Mouse (Mus musculus) heart, adult 2 months (tissue): ENCODE measurements around the gene Ptma. TPM values are rescaled to one million over a fixed set of nuclear protein-coding genes. Genes with fewer than 3 reads are reported as not detected.
"Not testable (repeated sequence)": the region's sequence is repeated elsewhere in the genome, so short reads cannot be mapped to it uniquely, and the experiment has no call there.

Experiments
- DNase-seq, 2 experiments: peaks; one replicate each; pipeline ENCODE4 v3.0.0; 2021
- H3K27ac ChIP-seq: fragments of 200-600 bp; 2 replicates; pipeline ENCODE4 v1.8.1; 2022
- H3K27me3 ChIP-seq: fragments of 200-500 bp; 2 replicates; pipeline ENCODE4 v1.6.1; 2012; ENCODE audit warnings: mild to moderate bottlenecking, low read length, inconsistent platforms, mixed read lengths; ENCODE audit not compliant: control insufficient read depth, insufficient read depth
- H3K36me3 ChIP-seq: fragments of 200-500 bp; 2 replicates; pipeline ENCODE4 v1.6.1; 2012; ENCODE audit warnings: low read length, inconsistent platforms; ENCODE audit not compliant: control insufficient read depth, insufficient read depth
- H3K4me1 ChIP-seq: fragments of 200-500 bp; 2 replicates; pipeline ENCODE4 v1.6.1; 2011; ENCODE audit warnings: low read length; ENCODE audit not compliant: control insufficient read depth, insufficient read depth
- H3K4me3 ChIP-seq: fragments of 200-600 bp; 2 replicates; pipeline ENCODE4 v1.8.1; 2022
- H3K79me2 ChIP-seq: fragments of 200-500 bp; replicated peaks from 2 replicates; pipeline ENCODE4 v1.6.1; 2012; ENCODE audit warnings: mild to moderate bottlenecking, inconsistent platforms, low read length, moderate library complexity, mixed read lengths; ENCODE audit not compliant: control insufficient read depth, insufficient read depth
- H3K9ac ChIP-seq: fragments of 200-500 bp; 2 replicates; pipeline ENCODE4 v1.6.1; 2012; ENCODE audit warnings: low read depth, mild to moderate bottlenecking, control low read depth, inconsistent platforms, low read length, mixed read lengths
- CTCF ChIP-seq: fragments of 200-600 bp; IDR thresholded peaks from 2 replicates; pipeline ENCODE4 v1.8.1; 2022; ENCODE audit warnings: antibody characterized with exemption, mild to moderate bottlenecking, moderate library complexity
- EP300 ChIP-seq: fragments of 200-500 bp; IDR thresholded peaks from 2 replicates; pipeline ENCODE4 v1.6.1; 2011; ENCODE audit warnings: low read depth, low read length, control low read depth; ENCODE audit not compliant: insufficient read depth
- POLR2A ChIP-seq: fragments of 200-500 bp; IDR thresholded peaks from 2 replicates; pipeline ENCODE4 v1.6.1; 2011; ENCODE audit warnings: mild to moderate bottlenecking, low read depth, low read length, control low read depth; ENCODE audit not compliant: insufficient read depth
- WGBS: fragments of 180-500 bp; shearing (Covaris S2); methylation state at CpG from one replicate; pipeline ENCODE4 v1.1.7; 2018; 5-methylcytosine and 5-hydroxymethylcytosine counted together
- intact Hi-C: fragments of 180-260 bp; cut with DNase I; formaldehyde crosslinking; loops from one replicate; pipeline ENCODE4 v1.15.1; 2025
- polyA plus RNA-seq: library from polyadenylated mRNA; depleted of rRNA; stranded (reverse); fragments of >200 nt; gene quantifications from 2 replicates; pipeline ENCODE4 v1.2.3, GENCODE M21; 2012
- total RNA-seq, 2 experiments: library from RNA; stranded (reverse); gene quantifications; 2 replicates each; pipeline ENCODE4 v1.2.3; 2021

Ptma gene
- total and polyA plus RNA-seq, 3 experiments: 177 to 227 (median 200) TPM

DNA sequence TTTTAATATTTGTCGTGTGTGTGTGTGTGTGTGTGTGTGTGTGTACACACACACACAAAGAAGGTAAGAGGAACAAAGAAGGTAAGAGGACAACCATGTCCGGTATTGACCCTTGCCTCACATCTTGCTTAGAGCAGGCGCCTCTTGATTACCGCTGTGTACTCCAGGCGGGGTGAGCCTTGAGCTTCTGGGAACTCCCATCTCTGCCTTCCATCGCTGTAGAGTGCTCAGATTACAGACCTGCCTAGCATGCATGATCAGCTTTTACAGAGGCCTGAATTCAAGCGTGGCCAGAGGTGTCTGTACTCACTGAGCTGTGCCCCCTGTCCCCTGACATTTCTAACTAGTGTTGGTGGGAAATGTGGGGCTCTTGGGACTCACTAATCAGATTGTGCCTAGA, 45.1 kb upstream of the Ptma start:
- WGBS: 87% methylated on average over 7 of the region's 7 CpGs
- no peaks in the 10 kb centered on the region for H3K27me3 ChIP-seq
- DNase-seq: no peak
- H3K36me3 ChIP-seq: no peaks in the 10 kb centered on the region
- intact Hi-C loops: no loop called here
- H3K9ac ChIP-seq: no peak overlapping the region
- H3K4me1 ChIP-seq: peaks cover 2% of the 10 kb centered on the region
- H3K27ac ChIP-seq: no peak overlapping the region
- no peak overlapping the region for H3K4me3 ChIP-seq
- H3K79me2 ChIP-seq: no peaks in the 10 kb centered on the region
- TF ChIP-seq CTCF (no peak), EP300 (no peak), POLR2A (no peak)

DNA sequence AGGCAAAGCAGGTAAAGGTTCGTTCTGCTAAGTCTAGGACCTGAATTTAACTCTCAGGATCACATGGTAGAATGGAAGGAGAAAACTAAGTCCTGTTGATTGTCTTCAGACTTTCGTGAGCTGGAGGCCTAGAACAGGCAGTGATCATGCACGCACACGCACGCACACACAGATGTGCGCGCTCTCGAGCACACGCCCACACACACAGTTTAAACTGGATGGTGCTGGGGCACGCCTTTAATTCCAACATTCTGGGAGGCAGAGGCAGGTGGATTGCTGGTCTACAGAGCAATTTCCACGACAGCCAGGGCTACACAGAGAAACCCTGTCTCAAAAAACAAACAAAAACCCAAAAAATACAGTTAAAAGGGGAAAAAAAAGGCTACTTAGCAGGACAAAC, 44.2 kb upstream of the Ptma start:
- H3K9ac ChIP-seq: no peak overlapping the region
- TF ChIP-seq CTCF (no peak), POLR2A (no peak), EP300 (no peak)
- H3K27me3 ChIP-seq: no peaks in the 10 kb centered on the region
- DNase-seq: no peak
- 92% methylated on average over 11 of the region's 11 CpGs for WGBS
- H3K27ac ChIP-seq: no peak overlapping the region
- H3K4me1 ChIP-seq: peaks cover 2% of the 10 kb centered on the region
- H3K36me3 ChIP-seq: no peaks in the 10 kb centered on the region
- no peak overlapping the region for H3K4me3 ChIP-seq
- intact Hi-C loops: no loop called here
- H3K79me2 ChIP-seq: no peaks in the 10 kb centered on the region

DNA sequence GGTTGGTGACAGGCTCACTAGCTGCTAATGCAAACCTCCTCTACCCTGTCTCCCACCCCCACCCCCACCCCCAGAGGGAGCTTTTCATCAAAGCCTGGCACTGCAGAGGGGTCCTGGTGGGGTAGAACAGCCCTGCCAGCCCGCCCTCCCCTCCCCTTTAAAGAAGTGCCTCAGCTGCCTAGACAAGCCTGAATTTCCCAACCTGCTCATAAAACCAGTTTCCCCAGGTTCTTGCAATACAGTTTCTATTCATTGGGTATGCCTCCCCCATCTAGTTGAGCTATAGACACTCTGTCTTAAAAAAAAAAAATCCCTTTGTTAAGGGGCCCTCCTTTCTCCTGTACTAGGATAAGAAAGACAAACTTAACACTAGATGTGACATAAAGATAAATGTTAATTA, 43.8 kb upstream of the Ptma start:
- H3K9ac ChIP-seq: no peak overlapping the region
- intact Hi-C loops: no loop called here
- 90% methylated on average over 1 of the region's 1 CpGs for WGBS

DNA sequence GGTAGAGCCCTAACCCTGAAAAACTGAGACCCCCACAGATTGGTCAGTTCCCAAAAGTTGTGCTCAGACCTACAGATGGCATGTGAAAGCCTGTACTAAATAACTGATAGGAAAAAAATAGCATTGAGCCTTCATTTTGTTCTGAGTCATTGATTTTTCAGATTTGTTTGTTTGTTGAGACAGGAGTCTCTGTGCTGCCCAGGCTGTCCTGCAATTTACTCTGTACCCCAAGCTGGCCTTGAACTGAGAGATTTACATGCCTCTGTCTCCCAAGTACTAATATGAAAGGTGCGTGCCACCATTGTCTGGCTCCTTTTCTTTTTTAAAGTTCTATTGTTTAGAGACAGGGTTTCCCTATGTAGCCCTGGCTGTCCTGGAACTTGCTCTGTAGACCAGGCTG, 41.2 kb upstream of the Ptma start:
- intact Hi-C loops: loop anchor here (1.0 kb wide), 1 partner anchor 10 kb away; no protein-coding TSS in a partner anchor
- Histone ChIP-seq H3K4me1 (peaks cover 3% of the 10 kb centered on the region), H3K27me3 (no peaks in the 10 kb centered on the region), H3K4me3 (no peak overlapping the region), H3K9ac (no peak overlapping the region), H3K79me2 (no peaks in the 10 kb centered on the region), H3K36me3 (peaks cover 3% of the 10 kb centered on the region; the same call in 1 of the 2 replicates), H3K27ac (no peak overlapping the region)
- WGBS: 96% methylated on average over 1 of the region's 1 CpGs
- TF ChIP-seq POLR2A (no peak), EP300 (no peak), CTCF (no peak)
- DNase-seq: no peak

More for the DNA sequence above, 43.8 kb upstream of the Ptma start:
- TF ChIP-seq CTCF: no peak
- no peak for TF ChIP-seq EP300
- no peak for TF ChIP-seq POLR2A
- Histone ChIP-seq H3K4me1 (peaks cover 2% of the 10 kb centered on the region), H3K27me3 (no peaks in the 10 kb centered on the region), H3K27ac (no peak overlapping the region), H3K4me3 (no peak overlapping the region), H3K36me3 (no peaks in the 10 kb centered on the region), H3K79me2 (no peaks in the 10 kb centered on the region)
- DNase-seq: no peak

DNA sequence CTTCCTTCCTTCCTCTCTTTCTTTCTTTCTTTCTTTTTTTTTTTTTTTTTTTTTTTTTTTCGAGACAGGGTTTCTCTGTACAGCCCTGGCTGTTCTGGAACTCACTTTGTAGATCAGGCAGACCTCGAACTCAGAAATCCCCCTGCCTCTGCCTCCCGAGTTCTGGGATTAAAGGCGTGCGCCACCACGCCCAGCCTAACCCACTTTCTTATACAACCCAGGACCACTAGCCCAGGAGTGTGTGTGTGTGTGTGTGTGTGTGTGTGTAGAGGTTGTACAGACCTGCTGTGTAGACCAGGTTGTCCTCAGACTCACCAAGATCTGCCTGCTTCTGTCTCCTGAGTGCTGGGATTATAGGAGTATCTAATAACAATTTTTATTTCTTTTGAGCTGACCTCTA, 40.7 kb upstream of the Ptma start:
- H3K4me1 ChIP-seq, H3K36me3 ChIP-seq, H3K27me3 ChIP-seq, DNase-seq, H3K9ac ChIP-seq, H3K27ac ChIP-seq, H3K4me3 ChIP-seq, H3K79me2 ChIP-seq: not testable (repeated sequence)
- WGBS: 96% methylated on average over 6 of the region's 6 CpGs
- intact Hi-C loops: loop anchor here (1.0 kb wide), 1 partner anchor 11 kb away; no protein-coding TSS in a partner anchor

DNA sequence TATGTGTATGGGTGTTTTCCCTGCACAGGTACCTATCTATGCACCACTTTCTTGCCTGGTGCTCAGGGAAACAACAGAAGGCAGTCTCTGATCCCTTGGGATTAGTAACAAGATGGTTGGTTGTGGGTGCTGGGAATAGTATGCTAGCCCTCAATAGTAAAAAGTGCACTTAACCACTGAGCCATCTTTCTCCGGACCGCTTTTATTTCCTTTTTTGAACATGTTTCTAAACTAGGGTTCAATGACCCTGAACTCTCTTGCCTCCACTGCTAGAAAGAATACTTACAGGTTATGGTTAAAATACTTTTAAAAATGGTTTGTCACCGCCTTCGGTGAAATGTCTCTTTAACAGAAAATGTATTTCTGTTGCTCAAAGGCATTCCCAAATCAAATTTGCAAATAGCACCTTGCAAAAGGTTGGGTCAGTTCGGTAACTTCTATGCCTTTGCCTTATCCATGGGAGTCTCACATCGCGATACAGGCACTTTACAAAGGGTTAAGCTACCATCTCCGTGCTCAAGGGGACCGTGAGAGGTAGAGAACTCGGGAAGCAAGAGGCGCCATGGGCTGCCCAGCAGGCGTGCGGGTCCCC, 39.7 kb upstream of the Ptma start:
- H3K27ac ChIP-seq: peak overlapping the region; percentile 100
- no peaks in the 10 kb centered on the region for H3K79me2 ChIP-seq
- no peak for DNase-seq
- H3K9ac ChIP-seq: peak overlapping the region; percentile 82
- 6% methylated on average over 13 of the region's 13 CpGs for WGBS
- intact Hi-C loops: loop anchor here (1.0 kb wide), 3 partner anchors 14 to 44 kb away; no protein-coding TSS in a partner anchor
- H3K4me1 ChIP-seq: peaks cover 13% of the 10 kb centered on the region
- H3K27me3 ChIP-seq: no peaks in the 10 kb centered on the region
- TF ChIP-seq CTCF (no peak), EP300 (no peak), POLR2A (no peak)
- peak overlapping the region; percentile 70 for H3K4me3 ChIP-seq
- peaks cover 5% of the 10 kb centered on the region; the same call in 1 of the 2 replicates for H3K36me3 ChIP-seq
